ENCODE assay signal across 7 mouse cellular contexts in genomic region chr9:37145616-37146352, GRCm38 (mm10). TPM values are rescaled to one million over a fixed set of nuclear protein-coding genes. Genes with fewer than 3 reads are reported as not detected.
DNase-seq lines count a peak whose midpoint lies in the region; ATAC-seq and TF ChIP-seq lines count a peak whose summit lies in the region.

No protein-coding gene starts in this region.

- TF ChIP-seq CTCF in small intestine, adult 2 months (IDR thresholded peaks at IDR 0.05; ENCODE audit: extremely low read depth, insufficient read length, insufficient replicate concordance, low read depth, low read length): no peak

- no peaks in the 10 kb centered on the region for H3K9me3 ChIP-seq in heart, embryonic 11.5 days (replicated peaks; ENCODE audit: control insufficient read depth, low read length)

- H3K27ac ChIP-seq in heart, embryonic 11.5 days (ENCODE audit: low read depth, low read length): peak overlapping the region; percentile 97
- peak overlapping the region; percentile 45 for H3K27ac ChIP-seq in small intestine, adult 2 months (ENCODE audit: insufficient read depth, low read depth, low read length)

- ATAC-seq in heart, embryonic 11.5 days (replicated peaks; ENCODE audit: insufficient number of reproducible peaks, low FRiP score, low TSS enrichment): 0 out of 2 replicates have a peak, but pooled peaks have one; percentile 4

- peak overlapping the region; percentile 93 for H3K9ac ChIP-seq in heart, embryonic 11.5 days (ENCODE audit: low read depth, low read length)

- no peaks in the 10 kb centered on the region for H3K36me3 ChIP-seq in heart, embryonic 11.5 days (ENCODE audit: control insufficient read depth, insufficient read depth, low read length)
- H3K36me3 ChIP-seq in small intestine, adult 2 months (ENCODE audit: control insufficient read depth, insufficient read depth, low read length): no peaks in the 10 kb centered on the region

- peak; percentile 24 for DNase-seq in urinary bladder, postnatal 25 days (ENCODE audit: low spot score)
- no peak for DNase-seq in urinary bladder, postnatal 10 days (ENCODE audit: low spot score)
- DNase-seq in cerebellum, adult 9-11 months: peak; percentile 62
- DNase-seq in kidney, postnatal 14 days: peak; percentile 55
- DNase-seq in lung, postnatal 36 days: peak; percentile 51

- H3K4me1 ChIP-seq in heart, embryonic 11.5 days (ENCODE audit: control insufficient read depth, insufficient read depth, low read length): peaks cover 24% of the 10 kb centered on the region
- H3K4me1 ChIP-seq in small intestine, adult 2 months (ENCODE audit: control insufficient read depth, insufficient read depth, insufficient read length, low read length): peaks cover 4% of the 10 kb centered on the region; the same call in 1 of the 2 replicates

- TF ChIP-seq POLR2A in small intestine, adult 2 months (IDR thresholded peaks at IDR 0.05; ENCODE audit: low read depth, low read length): no peak

- H3K4me2 ChIP-seq in heart, embryonic 11.5 days: peak overlapping the region; percentile 94

- under 1% methylated on average over 43 of the region's 43 CpGs for WGBS in heart, embryonic 11.5 days (ENCODE audit: insufficient replicate concordance)
- WGBS in small intestine, adult 2 months: 2% methylated on average over 43 of the region's 43 CpGs

- no peaks in the 10 kb centered on the region for H3K27me3 ChIP-seq in heart, embryonic 11.5 days (ENCODE audit: control insufficient read depth, insufficient read depth, low read length)
- peaks cover 36% of the 10 kb centered on the region for H3K27me3 ChIP-seq in small intestine, adult 2 months (ENCODE audit: control insufficient read depth, insufficient read depth, low read length)

- peak overlapping the region; percentile 81 for H3K4me3 ChIP-seq in heart, embryonic 11.5 days (ENCODE audit: low read depth, low read length)
- peak overlapping the region; percentile 67 for H3K4me3 ChIP-seq in small intestine, adult 2 months (ENCODE audit: low read depth, low read length)

RNA-seq across cellular contexts. Expression of gene Pknox2, which starts 1.4 kb away (rescaled TPM):
- polyA plus RNA-seq in heart, embryonic 11.5 days (2014; fragmentation: Nextera tagmentation; extraction: Ambion mirVana): 5.2 and 6.3 TPM in 2 replicates
- 2.5 and 2.7 TPM in 2 replicates for polyA plus RNA-seq in small intestine, adult 2 months (2012; rRNA removed)
